Mouse (Mus musculus) erythroid progenitor cell, adult 5-6 weeks (primary cell): ENCODE results near the gene Nr1h4. TPM values are rescaled to one million over a fixed set of nuclear protein-coding genes. Genes with fewer than 3 reads are reported as not detected.

Experiments
- ATAC-seq: replicated peaks from 2 replicates; pipeline ENCODE4 v1.8.0; 2016; ENCODE audit warnings: moderate number of reproducible peaks, mild to moderate bottlenecking, moderate TSS enrichment, inconsistent platforms; ENCODE audit not compliant: poor library complexity, low FRiP score, severe bottlenecking
- total RNA-seq, 2 experiments: library from RNA; stranded (forward) in 1 of 2; stranded (reverse) in 1 of 2; fragments of 150-400 nt in 1 of 2; fragments of 186-747, 209-891 nt in 1 of 2; gene quantifications; 2 replicates each; pipeline versions ENCODE4 v1.2.3 to v1.2.4; 2015 to 2017; ENCODE audit warnings: low replicate concordance in 2 of 2

Gene Nr1h4
- total RNA-seq, 2 experiments from 2014 or later, result not detected

GRCm38 (mm10) chr10:89439380-89439779 is 94.0 kb downstream of the Nr1h4 start:
- no peak for ATAC-seq

DNA sequence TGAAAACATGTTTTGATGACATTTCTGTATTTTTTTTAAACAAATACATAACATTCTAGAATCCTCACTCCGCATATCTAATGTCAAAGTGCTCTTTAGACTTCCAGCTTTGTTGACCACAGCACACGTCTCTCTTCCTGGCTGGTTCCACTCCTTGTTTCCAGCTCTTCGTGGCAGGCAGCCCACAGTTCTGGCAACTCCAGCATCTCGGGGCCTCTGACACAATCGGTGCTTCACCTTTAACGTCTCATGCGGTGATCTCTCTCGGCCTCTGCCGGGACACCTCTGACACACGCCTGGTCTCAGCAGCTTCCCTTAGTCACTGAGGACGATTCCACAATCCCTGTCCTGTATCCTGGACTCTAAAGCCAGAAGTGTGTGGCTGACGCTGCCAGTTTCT is 95.4 kb downstream of the Nr1h4 start:
- no peak for ATAC-seq

- ATAC-seq, result no peak
Measured at GRCm38 (mm10) chr10:89437472-89437871, 95.9 kb downstream of the Nr1h4 start.

- ATAC-seq, result no peak
Measured at GRCm38 (mm10) chr10:89435920-89436319, 97.5 kb downstream of the Nr1h4 start.

- no peak for ATAC-seq
Measured at GRCm38 (mm10) chr10:89435413-89435812, 98.0 kb downstream of the Nr1h4 start.

DNA sequence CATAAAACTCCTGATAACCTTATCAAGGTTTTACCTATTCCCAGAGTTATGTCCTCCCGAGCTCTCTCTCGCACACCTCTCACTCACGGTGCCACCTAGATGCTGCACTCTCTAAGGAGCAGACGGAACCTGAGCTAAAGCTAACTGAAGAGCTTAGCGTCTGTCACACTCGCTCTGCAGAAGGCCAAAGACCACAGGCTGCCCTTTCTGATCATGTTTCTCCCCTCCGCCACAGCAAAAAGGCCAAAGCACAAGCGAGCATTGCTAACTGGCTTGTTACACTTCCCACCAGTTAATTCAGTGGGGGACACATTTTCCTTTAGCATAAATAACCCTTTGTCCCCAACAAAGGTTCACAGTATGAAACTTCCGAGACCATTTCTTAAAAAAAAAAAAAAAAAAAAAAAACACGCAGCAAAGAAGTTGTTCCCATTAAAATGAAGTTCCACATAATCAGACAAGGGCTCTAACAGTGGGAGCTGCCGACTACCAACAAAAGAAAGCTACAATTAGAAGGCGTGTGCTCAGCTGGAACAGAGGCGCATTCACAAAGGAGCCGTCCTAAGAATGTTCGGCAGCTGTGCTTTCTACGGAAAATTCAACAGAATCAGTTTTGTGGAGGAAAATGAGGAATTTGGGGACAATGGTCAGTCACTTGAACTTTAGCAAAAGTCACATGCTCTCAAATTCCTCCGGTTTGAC is 98.7 kb downstream of the Nr1h4 start:
- no peak for ATAC-seq

DNA sequence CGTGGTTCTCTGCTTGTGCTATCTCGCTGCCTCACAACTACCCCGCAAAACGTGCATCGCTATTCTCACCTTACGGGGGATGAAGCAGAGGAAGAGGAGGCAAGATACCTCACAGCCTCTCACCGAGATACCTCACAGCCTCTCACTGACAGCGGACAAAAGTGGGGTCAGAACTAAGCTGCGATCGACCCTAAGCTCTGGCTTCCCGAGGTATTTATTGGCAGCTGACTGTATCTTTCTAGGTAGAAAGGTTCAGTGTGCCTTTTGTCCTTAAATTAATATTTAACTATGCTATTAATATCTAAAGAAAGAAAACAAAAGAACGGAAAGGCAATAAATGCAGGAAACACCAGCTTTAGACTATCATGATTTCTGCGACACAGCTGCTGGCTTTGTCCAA is 100.6 kb downstream of the Nr1h4 start:
- no peak for ATAC-seq

DNA sequence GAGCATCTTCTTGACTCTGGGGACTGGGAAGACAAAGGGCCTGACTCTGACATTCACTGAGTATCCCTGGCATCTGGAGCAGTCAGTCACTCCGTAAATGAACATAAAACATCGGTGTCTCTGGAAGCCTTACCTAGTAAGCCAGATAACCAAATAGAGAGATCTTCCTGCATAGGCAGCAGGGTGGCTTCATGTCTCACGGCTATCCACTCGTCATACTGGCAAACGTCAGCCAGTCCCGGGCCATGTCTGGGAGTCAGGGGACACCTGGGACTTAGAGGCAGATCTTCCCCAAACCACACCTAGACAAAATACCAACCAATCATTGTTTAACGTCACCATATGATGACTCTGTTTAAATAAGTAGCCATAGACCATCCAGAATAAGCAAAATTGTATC is 102.6 kb downstream of the Nr1h4 start:
- ATAC-seq, result no peak

DNA sequence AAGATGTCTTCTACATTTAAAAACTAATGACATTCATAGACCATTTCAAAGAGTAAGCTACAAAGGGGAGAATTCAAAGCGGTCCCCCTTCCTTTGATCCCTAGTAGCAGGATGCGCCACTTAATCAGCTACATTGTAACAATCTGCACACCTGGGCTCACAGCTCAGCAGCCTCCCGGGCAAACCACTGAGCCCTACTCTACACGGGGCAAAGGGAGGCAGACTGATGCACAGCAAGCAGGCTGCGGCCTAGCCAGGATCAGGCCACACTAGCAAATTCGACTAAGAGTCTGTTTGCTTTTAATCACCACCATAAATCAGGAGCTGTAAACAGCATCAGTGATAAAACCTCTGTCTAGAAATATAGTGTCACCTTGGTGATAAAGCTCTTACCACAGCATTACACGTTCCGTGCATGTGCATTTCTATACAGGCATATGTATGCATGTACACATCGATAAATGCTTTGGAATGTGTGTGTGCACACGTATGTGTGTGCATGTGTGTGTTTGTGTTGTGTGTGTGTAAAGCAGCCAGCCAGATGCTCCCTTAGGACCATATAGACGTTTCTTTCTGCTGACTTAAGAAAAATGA is 108.5 kb downstream of the Nr1h4 start:
- no peak for ATAC-seq

DNA sequence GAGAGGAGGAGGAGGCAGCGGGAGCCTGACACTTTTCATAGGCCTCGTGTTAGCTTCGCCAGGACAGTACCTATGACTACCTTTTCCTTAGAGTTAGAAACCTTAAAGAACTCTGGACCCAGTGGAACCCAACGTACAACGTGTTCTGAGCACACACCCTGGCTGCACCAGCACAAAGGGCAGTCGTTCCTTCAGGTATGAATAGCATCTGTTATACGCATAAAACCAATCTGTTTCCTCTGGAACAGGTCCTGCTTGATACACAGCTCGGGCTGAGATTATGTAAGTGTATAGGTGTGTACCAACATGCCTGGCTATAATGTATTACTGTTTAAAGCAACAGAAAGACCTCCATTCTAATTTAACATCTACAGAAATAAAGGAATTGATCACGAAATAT is 109.2 kb downstream of the Nr1h4 start:
- ATAC-seq, result no peak

GRCm38 (mm10) chr10:89423164-89423778 is 110.1 kb downstream of the Nr1h4 start:
- ATAC-seq, result no peak

- ATAC-seq, result 0 out of 2 replicates have a peak, but pooled peaks have one; percentile 36
Measured at GRCm38 (mm10) chr10:89422504-89423158, 110.8 kb downstream of the Nr1h4 start.

DNA sequence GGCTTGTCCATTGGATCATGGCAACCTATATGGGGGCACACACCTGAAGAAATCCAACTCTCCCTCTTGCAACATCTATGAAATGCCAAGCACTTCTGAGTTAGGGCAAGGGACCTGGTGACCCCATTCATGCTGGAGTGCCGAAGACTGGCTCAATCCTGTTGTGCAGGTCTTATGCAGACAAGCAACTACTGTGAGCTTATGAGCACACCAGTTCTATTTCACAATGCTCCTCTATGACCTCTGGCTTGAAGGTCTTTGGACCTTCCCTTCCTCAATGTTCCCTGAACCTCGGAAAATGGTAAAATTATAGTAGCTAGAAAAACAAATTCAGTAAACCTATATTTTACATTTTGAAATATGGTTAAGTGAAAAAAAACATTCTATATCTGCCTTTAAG is 115.4 kb downstream of the Nr1h4 start:
- no peak for ATAC-seq

- no peak for ATAC-seq
Measured at GRCm38 (mm10) chr10:89415478-89415877, 117.9 kb downstream of the Nr1h4 start.

- 0 out of 2 replicates have a peak, but pooled peaks have one; percentile 30 for ATAC-seq
Measured at GRCm38 (mm10) chr10:89407551-89407950, 125.8 kb downstream of the Nr1h4 start.

DNA sequence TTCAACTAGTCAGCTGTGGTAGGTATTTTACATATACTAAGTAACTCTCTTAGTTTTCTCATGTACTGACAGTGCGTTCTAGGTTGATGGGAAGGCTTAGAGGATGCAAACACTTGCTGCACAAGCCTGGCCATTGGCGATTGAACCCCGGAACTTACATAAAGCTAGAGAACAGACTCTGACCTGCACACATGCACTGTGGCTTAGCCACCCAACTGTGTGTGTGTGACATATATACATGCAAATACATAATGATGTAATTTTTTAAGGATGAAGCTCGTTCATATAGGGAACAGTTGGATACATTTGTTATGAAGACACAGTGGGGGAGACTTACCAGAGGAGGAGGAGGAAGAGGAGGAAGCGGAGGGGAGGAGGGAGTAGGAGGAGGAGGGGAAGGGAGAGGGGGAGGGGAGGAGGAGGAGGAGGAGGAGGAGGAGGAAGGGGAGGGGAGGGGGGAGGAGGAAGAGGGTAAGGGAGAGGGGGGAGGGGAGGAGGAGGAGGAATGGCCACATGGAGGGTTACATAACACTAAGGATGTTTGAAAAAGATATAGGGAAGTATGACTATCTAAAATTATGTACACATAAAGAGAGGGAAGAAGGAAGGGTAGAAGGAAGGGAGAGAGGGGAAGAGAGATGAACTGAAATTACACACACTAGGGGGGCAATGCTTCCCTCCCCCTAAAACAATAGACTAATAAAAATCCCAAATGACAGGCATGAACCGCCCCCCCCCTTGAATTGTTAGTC is 126.5 kb downstream of the Nr1h4 start:
- ATAC-seq, result no peak

DNA sequence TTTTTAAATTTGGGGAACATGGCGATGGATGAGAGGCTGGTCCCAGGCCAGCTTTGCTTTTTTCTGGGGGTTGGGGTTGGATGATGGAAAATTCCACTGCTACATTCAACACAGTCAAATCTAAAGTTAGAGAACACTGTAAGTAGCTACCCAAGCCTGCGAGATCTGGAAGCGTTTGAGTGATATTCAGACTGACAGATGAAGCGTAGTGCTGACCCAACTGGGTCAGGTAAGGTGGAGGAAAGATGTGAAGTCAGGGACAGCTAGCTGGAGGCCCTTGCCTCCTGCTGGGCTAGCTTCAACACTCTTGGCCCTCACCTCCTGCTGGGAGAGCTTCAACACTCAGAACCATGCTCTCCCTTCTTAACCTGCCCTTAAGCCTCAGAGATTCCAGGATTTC is 128.4 kb downstream of the Nr1h4 start:
- no peak for ATAC-seq
